Mouse (Mus musculus) MEL (cell line): ENCODE measurements around the gene Wbp4. TPM values are rescaled to one million over a fixed set of nuclear protein-coding genes. Genes with fewer than 3 reads are reported as not detected.

Experiments
- DNase-seq: peaks from one replicate; pipeline ENCODE4 v3.0.0; 2011; ENCODE audit warnings: low read depth, low spot score
- H3K27ac ChIP-seq: 2 replicates; pipeline ENCODE4 v1.5.1; 2012; ENCODE audit warnings: low read depth, mild to moderate bottlenecking, control low read depth, low read length, moderate library complexity; ENCODE audit not compliant: control insufficient read depth
- H3K27me3 ChIP-seq, 2 experiments: fragments of 150-350 bp in 1 of 2; sonication (generic) in 1 of 2; 2 replicates each; pipeline ENCODE4 v1.6.1; 2012; ENCODE audit warnings: low read length in 2 of 2, mild to moderate bottlenecking in 2 of 2, improper control_type of control experiment in 1 of 2, moderate library complexity in 1 of 2; ENCODE audit not compliant: insufficient read depth in 2 of 2, control insufficient read depth in 1 of 2
- H3K36me3 ChIP-seq, 2 experiments: 2 replicates each; pipeline ENCODE4 v1.6.1; 2012 to 2014; ENCODE audit warnings: low read length in 2 of 2, improper control_type of control experiment in 1 of 2, inconsistent platforms in 1 of 2, mild to moderate bottlenecking in 1 of 2; ENCODE audit not compliant: insufficient read depth in 2 of 2, control insufficient read depth in 1 of 2
- H3K4me1 ChIP-seq, 2 experiments: fragments of 150-350 bp in 1 of 2; sonication (generic) in 1 of 2; 2 replicates each; pipeline ENCODE4 v1.6.1; 2012; ENCODE audit warnings: low read length in 2 of 2, improper control_type of control experiment in 1 of 2, mild to moderate bottlenecking in 1 of 2; ENCODE audit not compliant: insufficient read depth in 2 of 2, control insufficient read depth in 1 of 2
- H3K4me3 ChIP-seq, 2 experiments: fragments of 150-350 bp in 1 of 2; sonication (generic) in 1 of 2; 2 replicates each; pipeline ENCODE4 v1.5.1; 2012; ENCODE audit warnings: low read depth in 2 of 2, low read length in 2 of 2, mild to moderate bottlenecking in 2 of 2, moderate library complexity in 2 of 2, control low read depth in 1 of 2, improper control_type of control experiment in 1 of 2; ENCODE audit not compliant: control insufficient read depth in 1 of 2, insufficient read depth in 1 of 2
- H3K79me2 ChIP-seq: 2 replicates; pipeline ENCODE4 v1.6.1; 2012; ENCODE audit warnings: mild to moderate bottlenecking, low read length, moderate library complexity; ENCODE audit not compliant: control insufficient read depth, poor library complexity, insufficient read depth
- H3K9ac ChIP-seq: 2 replicates; pipeline ENCODE4 v1.6.1; 2012; ENCODE audit warnings: low read depth, mild to moderate bottlenecking, control low read depth, low read length, moderate library complexity; ENCODE audit not compliant: control insufficient read depth, poor library complexity, severe bottlenecking
- H3K9me3 ChIP-seq: fragments of 150-350 bp; sonication (generic); replicated peaks from 2 replicates; pipeline ENCODE4 v1.6.1; 2012; ENCODE audit warnings: mild to moderate bottlenecking, low read length, improper control_type of control experiment, moderate library complexity; ENCODE audit not compliant: insufficient read depth
- CTCF ChIP-seq, 3 experiments: IDR thresholded peaks in 2 of 3; conservative IDR thresholded peaks in 1 of 3; 2 replicates each; pipeline ENCODE4 v1.5.1; 2011 to 2012; ENCODE audit warnings: low read length in 3 of 3, low read depth in 2 of 3, mild to moderate bottlenecking in 2 of 3, improper control_type of control experiment in 1 of 3, inconsistent platforms in 1 of 3, mixed read lengths in 1 of 3, moderate library complexity in 1 of 3; ENCODE audit not compliant: control insufficient read depth in 1 of 3, insufficient read depth in 1 of 3, poor library complexity in 1 of 3, severe bottlenecking in 1 of 3
- ELF1 ChIP-seq: IDR thresholded peaks from 2 replicates; pipeline ENCODE4 v1.6.1; 2014; ENCODE audit warnings: low read depth, mild to moderate bottlenecking, inconsistent platforms, low read length, improper control_type of control experiment, moderate library complexity
- EP300 ChIP-seq, 2 experiments: IDR thresholded peaks; 2 replicates each; pipeline ENCODE4 v1.6.1; 2011; ENCODE audit warnings: improper control_type of control experiment in 2 of 2, low read length in 2 of 2, low read depth in 1 of 2, mild to moderate bottlenecking in 1 of 2
- GABPA ChIP-seq: IDR thresholded peaks from 2 replicates; pipeline ENCODE4 v1.6.1; 2012; ENCODE audit warnings: low read depth, mild to moderate bottlenecking, inconsistent platforms, low read length, improper control_type of control experiment, moderate library complexity
- GATA1 ChIP-seq: IDR thresholded peaks from 2 replicates; pipeline ENCODE4 v1.6.1; 2011; ENCODE audit warnings: low read depth, low read length, improper control_type of control experiment
- HCFC1 ChIP-seq: IDR thresholded peaks from 2 replicates; pipeline ENCODE4 v1.6.1; 2012; ENCODE audit warnings: low read depth, mild to moderate bottlenecking, inconsistent platforms, low read length, improper control_type of control experiment, moderate library complexity
- JUND ChIP-seq: IDR thresholded peaks from 2 replicates; pipeline ENCODE4 v1.6.1; 2011; ENCODE audit warnings: low read depth, mild to moderate bottlenecking, improper control_type of control experiment, low read length
- KAT2A ChIP-seq: conservative IDR thresholded peaks from 2 replicates; pipeline ENCODE4 v1.6.1; 2012; ENCODE audit warnings: low read depth, low read length, improper control_type of control experiment, inconsistent platforms
- MAX ChIP-seq: IDR thresholded peaks from 2 replicates; pipeline ENCODE4 v1.6.1; 2011; ENCODE audit warnings: low read length, improper control_type of control experiment
- MAZ ChIP-seq: IDR thresholded peaks from 2 replicates; pipeline ENCODE4 v1.6.1; 2012; ENCODE audit warnings: low read depth, mild to moderate bottlenecking, inconsistent platforms, low read length, improper control_type of control experiment
- MEF2A ChIP-seq: IDR thresholded peaks from 2 replicates; pipeline ENCODE4 v1.6.1; 2014; ENCODE audit warnings: low read depth, mild to moderate bottlenecking, inconsistent platforms, low read length, improper control_type of control experiment; ENCODE audit not compliant: poor library complexity, insufficient replicate concordance, severe bottlenecking; ENCODE audit errors: extremely low read depth
- MXI1 ChIP-seq: IDR thresholded peaks from 2 replicates; pipeline ENCODE4 v1.6.1; 2011; ENCODE audit warnings: mild to moderate bottlenecking, low read depth, low read length, improper control_type of control experiment
- MYB ChIP-seq: IDR thresholded peaks from 2 replicates; pipeline ENCODE4 v1.6.1; 2011; ENCODE audit warnings: mild to moderate bottlenecking, low read depth, low read length, improper control_type of control experiment
- MYC ChIP-seq: IDR thresholded peaks from 2 replicates; pipeline ENCODE4 v1.6.1; 2011; ENCODE audit warnings: low read depth, mild to moderate bottlenecking, low read length, improper control_type of control experiment, moderate library complexity
- NELFE ChIP-seq: IDR thresholded peaks from 2 replicates; pipeline ENCODE4 v1.6.1; 2011; ENCODE audit warnings: low read depth, low read length, improper control_type of control experiment
- NRF1 ChIP-seq: IDR thresholded peaks from 2 replicates; pipeline ENCODE4 v1.6.1; 2014; ENCODE audit warnings: low read depth, mild to moderate bottlenecking, inconsistent platforms, low read length, improper control_type of control experiment, moderate library complexity; ENCODE audit not compliant: poor library complexity, insufficient read depth, severe bottlenecking
- RCOR1 ChIP-seq: IDR thresholded peaks from 2 replicates; pipeline ENCODE4 v1.6.1; 2012; ENCODE audit warnings: low read depth, mild to moderate bottlenecking, inconsistent platforms, low read length, improper control_type of control experiment
- SMC3 ChIP-seq: IDR thresholded peaks from 2 replicates; pipeline ENCODE4 v1.6.1; 2011; ENCODE audit warnings: low read depth, low read length, improper control_type of control experiment
- TAL1 ChIP-seq: IDR thresholded peaks from 2 replicates; pipeline ENCODE4 v1.6.1; 2012; ENCODE audit warnings: mild to moderate bottlenecking, inconsistent platforms, low read length, moderate library complexity, mixed read lengths
- TBP ChIP-seq: IDR thresholded peaks from 2 replicates; pipeline ENCODE4 v1.8.0; 2011; ENCODE audit warnings: low read depth, low read length, improper control_type of control experiment
- UBTF ChIP-seq: IDR thresholded peaks from 2 replicates; pipeline ENCODE4 v1.6.1; 2012; ENCODE audit warnings: low read depth, mild to moderate bottlenecking, inconsistent platforms, low read length, improper control_type of control experiment, moderate library complexity, borderline replicate concordance; ENCODE audit not compliant: insufficient read depth
- USF1 ChIP-seq: IDR thresholded peaks from 2 replicates; pipeline ENCODE4 v1.6.1; 2014; ENCODE audit warnings: low read depth, mild to moderate bottlenecking, inconsistent platforms, low read length, improper control_type of control experiment, moderate library complexity
- ZC3H11A ChIP-seq: IDR thresholded peaks from 2 replicates; pipeline ENCODE4 v1.6.1; 2012; ENCODE audit warnings: low read depth, mild to moderate bottlenecking, inconsistent platforms, low read length, improper control_type of control experiment
- ZMIZ1 ChIP-seq: IDR thresholded peaks from 2 replicates; pipeline ENCODE4 v1.6.1; 2012; ENCODE audit warnings: low read depth, mild to moderate bottlenecking, inconsistent platforms, low read length, improper control_type of control experiment, moderate library complexity
- ZNF384 ChIP-seq: IDR thresholded peaks from 2 replicates; pipeline ENCODE4 v1.6.1; 2012; ENCODE audit warnings: low read depth, mild to moderate bottlenecking, inconsistent platforms, low read length, improper control_type of control experiment
- polyA plus RNA-seq, 2 experiments: library from polyadenylated mRNA; stranded (reverse) in 1 of 2; unstranded in 1 of 2; fragments of >175 nt in 1 of 2; fragments of >200 nt in 1 of 2; gene quantifications; 2 replicates each; pipeline versions ENCODE4 v1.2.1 to v1.2.4; 2012; ENCODE audit warnings: low replicate concordance in 2 of 2, low read depth in 1 of 2; ENCODE audit not compliant: insufficient read length in 2 of 2, insufficient read depth in 1 of 2, missing spikeins in 1 of 2
- total RNA-seq: library from RNA; depleted of rRNA; stranded (reverse); fragments of 300-350 nt; gene quantifications from 2 replicates; pipeline ENCODE4 v1.2.3, GENCODE M21; 2012

Gene Wbp4
- total and polyA plus RNA-seq, 3 experiments = 15.9 to 87.6 (median 22.1) TPM

GRCm38 (mm10) chr14:79425979-79426729 is 55.2 kb downstream of the Wbp4 start, which contains the start of gene Kbtbd7 (continued):
- TF ChIP-seq UBTF (peak; percentile 90; the same call in 1 of the 2 replicates), JUND (no peak), KAT2A (peak; percentile 99), GABPA (no peak; the same call in 1 of the 2 replicates), CTCF (IDR thresholded peaks at IDR 0.05 in 2 of 3, conservative IDR thresholded peaks at IDR 0.05 in 1 of 3; ENCODE audit: control insufficient read depth in 1 of 3, insufficient read depth in 1 of 3, low read depth in 2 of 3, low read length in 3 of 3, poor library complexity in 1 of 3, severe bottlenecking in 1 of 3) (no peak), MEF2A (no peak), EP300 (IDR thresholded peaks at IDR 0.05; ENCODE audit: low read depth in 1 of 2, low read length in 2 of 2) (peak in 1 of 2 experiments; percentile 74; a peak in 2 of 4 replicates), ZNF384 (peak; percentile 90), NELFE (peak; percentile 56), MAZ (no peak), NRF1 (peak; percentile 45; the same call in 1 of the 2 replicates), USF1 (peak; percentile 35; the same call in 1 of the 2 replicates), ELF1 (peak; percentile 66; the same call in 1 of the 2 replicates), GATA1 (peak; percentile 36; the same call in 1 of the 2 replicates), MXI1 (0 out of 2 replicates have a peak, but pooled peaks have one; percentile 69), MYB (no peak), TBP (peak; percentile 86), SMC3 (no peak), MYC (peak; percentile 53; the same call in 1 of the 2 replicates), RCOR1 (no peak), ZMIZ1 (0 out of 2 replicates have a peak, but pooled peaks have one; percentile 46)
- TF ChIP-seq, all 39 proteins: peak for 20

GRCm38 (mm10) chr14:79420083-79420685 is 61.1 kb downstream of the Wbp4 start:
- TF ChIP-seq MAX (no peak), ZC3H11A (no peak), TAL1 (no peak), MYC (no peak), ZNF384 (no peak), RCOR1 (no peak), TBP (no peak), MXI1 (no peak), NELFE (no peak), HCFC1 (no peak), ELF1 (no peak)
- TF ChIP-seq, all 39 proteins: peak for 0
- H3K27ac ChIP-seq = no peak overlapping the region
- no peak for DNase-seq

More at GRCm38 (mm10) chr14:79420083-79420685, 61.1 kb downstream of the Wbp4 start:
- H3K4me3 ChIP-seq = no peak overlapping the region
- no peaks in the 10 kb centered on the region for H3K4me1 ChIP-seq
- no peaks in the 10 kb centered on the region for H3K36me3 ChIP-seq
- H3K79me2 ChIP-seq = no peaks in the 10 kb centered on the region
- H3K9me3 ChIP-seq = no peaks in the 10 kb centered on the region
- no peaks in the 10 kb centered on the region for H3K27me3 ChIP-seq
- no peak overlapping the region for H3K9ac ChIP-seq
